Mouse (Mus musculus) erythroid progenitor cell, adult 5-6 weeks (primary cell): ENCODE results near the gene Matn3. TPM values are rescaled to one million over a fixed set of nuclear protein-coding genes. Genes with fewer than 3 reads are reported as not detected.

Source experiments
- ATAC-seq: replicated peaks from 2 replicates; pipeline ENCODE4 v1.8.0; 2016; ENCODE audit warnings: moderate number of reproducible peaks, mild to moderate bottlenecking, moderate TSS enrichment, inconsistent platforms; ENCODE audit not compliant: poor library complexity, low FRiP score, severe bottlenecking
- total RNA-seq, 2 experiments: library from RNA; stranded (forward) in 1 of 2; stranded (reverse) in 1 of 2; fragments of 150-400 nt in 1 of 2; fragments of 186-747, 209-891 nt in 1 of 2; gene quantifications; 2 replicates each; pipeline versions ENCODE4 v1.2.3 to v1.2.4; 2015 to 2017; ENCODE audit warnings: low replicate concordance in 2 of 2

Matn3 gene
- total RNA-seq, 2 experiments from 2014 or later, result not detected

- no peak for ATAC-seq
Observed at GRCm38 (mm10) chr12:9010311-9010710, 62.6 kb downstream of the Matn3 start.

DNA sequence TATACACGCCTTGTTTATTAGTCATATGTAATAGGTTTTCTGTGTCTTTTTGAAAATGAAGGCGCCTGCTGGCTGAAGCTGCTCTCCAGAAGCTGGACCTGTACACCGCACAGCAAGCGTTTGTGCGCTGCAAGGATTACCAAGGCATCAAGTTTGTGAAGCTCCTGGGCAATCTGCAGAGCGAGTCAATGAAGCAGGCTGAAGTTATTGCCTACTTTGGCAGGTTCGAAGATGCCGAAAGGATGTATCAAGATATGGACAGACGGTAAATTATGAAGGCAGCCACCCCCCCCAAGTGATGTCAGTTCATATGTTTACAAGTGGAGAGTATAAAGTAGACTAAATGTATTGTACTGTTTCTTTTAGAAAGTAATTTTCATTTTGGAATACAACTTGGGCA lies 68.6 kb downstream of the Matn3 start:
- ATAC-seq, result no peak

DNA sequence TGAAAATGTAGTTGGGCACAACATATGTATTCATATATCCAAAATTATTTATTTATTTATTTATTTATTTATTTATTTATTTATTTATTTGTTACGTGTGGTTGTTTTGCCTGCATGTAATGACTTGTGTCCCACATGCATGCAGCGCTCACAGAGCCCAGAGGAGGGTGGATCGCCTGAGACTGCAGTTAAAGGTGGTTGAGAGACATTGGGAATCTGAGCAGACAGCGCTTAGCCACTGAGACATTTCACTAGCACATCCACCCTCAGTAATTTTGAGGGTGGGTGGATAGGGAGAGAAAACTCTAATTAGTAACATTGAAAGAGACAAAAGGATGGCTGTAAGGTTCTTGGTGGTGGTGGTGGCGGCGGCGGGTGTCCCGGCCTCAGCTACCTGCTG lies 72.7 kb downstream of the Matn3 start:
- ATAC-seq, result no peak

DNA sequence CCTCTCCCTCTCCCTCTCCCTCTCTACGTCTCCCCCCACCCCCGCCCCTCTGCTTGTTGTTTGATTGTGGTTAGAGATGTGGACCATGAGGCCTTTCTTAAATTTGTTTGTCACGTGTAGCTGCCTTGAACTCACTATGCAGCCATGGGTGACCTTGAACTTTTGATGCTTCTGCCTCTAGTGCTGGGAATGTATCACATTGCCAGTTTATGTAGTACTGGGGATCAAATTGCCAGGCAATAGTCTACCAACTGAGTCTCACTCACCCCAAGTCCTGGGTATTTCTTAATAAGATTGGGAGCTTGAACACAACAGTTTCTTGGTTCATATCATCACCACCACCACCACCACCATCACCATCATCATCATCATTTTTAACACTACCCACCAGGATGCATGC lies 73.3 kb downstream of the Matn3 start:
- ATAC-seq, result no peak

Other genes starting within 250 kb of the Matn3 start
- not detected in 2 replicates for gene Sdc1, start 176.6 kb upstream of the Matn3 start, total RNA-seq (2015; ENCODE audit: low replicate concordance)
- 1.8 TPM in 1 of 2 replicates, not detected in the other for gene Sdc1, start 176.6 kb upstream of the Matn3 start, total RNA-seq (2017; ENCODE audit: low replicate concordance)
- 102 and 129 TPM in 2 replicates for gene Laptm4a, start 26.3 kb upstream of the Matn3 start, total RNA-seq (2015; ENCODE audit: low replicate concordance)
- gene Laptm4a, start 26.3 kb upstream of the Matn3 start, total RNA-seq (2017; ENCODE audit: low replicate concordance), result 123 and 145 TPM in 2 replicates
- 1.3 and 2.5 TPM in 2 replicates for gene Wdr35, start 26.0 kb downstream of the Matn3 start, total RNA-seq (2015; ENCODE audit: low replicate concordance)
- 1.5 and 2.6 TPM in 2 replicates for gene Wdr35, start 26.0 kb downstream of the Matn3 start, total RNA-seq (2017; ENCODE audit: low replicate concordance)
- gene Ttc32, start 82.1 kb downstream of the Matn3 start, total RNA-seq (2015; ENCODE audit: low replicate concordance), result 14.3 and 18.0 TPM in 2 replicates
- gene Ttc32, start 82.1 kb downstream of the Matn3 start, total RNA-seq (2017; ENCODE audit: low replicate concordance), result 0.26 TPM in 1 of 2 replicates, not detected in the other